Mouse (Mus musculus) urinary bladder, postnatal 36 days (tissue): Measurements from ENCODE around the gene Arhgef7.

Source experiments
- DNase-seq, 2 experiments: peaks; one replicate each; pipeline ENCODE4 v3.0.0; 2022; ENCODE audit warnings: low spot score in 2 of 2, mixed read lengths in 1 of 2

Gene Arhgef7

DNA sequence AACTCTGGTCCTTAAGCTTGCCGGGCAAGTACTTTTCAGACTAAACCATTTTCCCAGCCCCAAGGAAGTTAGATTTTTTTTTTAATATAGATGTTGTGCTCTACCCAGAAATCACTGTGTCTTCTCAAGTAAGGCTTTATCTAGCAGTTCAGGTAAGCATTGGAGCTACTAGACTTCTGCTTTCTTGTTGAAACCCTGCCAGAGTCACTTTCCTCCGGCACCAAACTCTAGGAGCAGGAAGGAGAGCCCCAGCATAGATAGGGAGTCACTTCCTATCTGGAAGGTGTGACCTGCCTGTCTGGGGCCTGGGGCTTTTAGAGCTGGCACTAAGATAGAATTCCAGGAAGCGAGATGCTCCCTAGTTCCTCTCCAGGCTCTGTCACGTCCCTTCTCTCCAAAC lies 10.3 kb upstream of the Arhgef7 start:
- no peak for DNase-seq

DNA sequence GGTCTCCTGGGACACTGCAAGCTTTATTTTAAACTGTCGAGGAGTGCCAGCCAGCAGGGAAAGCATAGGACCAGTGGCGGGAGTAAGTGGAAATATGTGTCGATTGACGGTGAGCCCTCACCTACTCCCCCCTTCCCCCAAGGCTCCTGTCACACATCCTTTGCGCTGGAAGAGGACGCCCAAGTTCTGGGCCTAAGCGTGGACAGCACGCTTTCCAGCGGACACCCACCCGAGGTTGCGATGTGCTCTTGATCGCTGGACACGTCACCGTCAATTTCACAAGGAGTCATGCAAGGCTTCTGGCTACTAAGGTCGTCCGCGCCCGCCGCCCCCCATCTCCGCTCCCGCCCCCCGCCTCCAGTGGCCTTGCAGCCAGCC lies 259 bp upstream of the Arhgef7 start:
- no peak for DNase-seq

DNA sequence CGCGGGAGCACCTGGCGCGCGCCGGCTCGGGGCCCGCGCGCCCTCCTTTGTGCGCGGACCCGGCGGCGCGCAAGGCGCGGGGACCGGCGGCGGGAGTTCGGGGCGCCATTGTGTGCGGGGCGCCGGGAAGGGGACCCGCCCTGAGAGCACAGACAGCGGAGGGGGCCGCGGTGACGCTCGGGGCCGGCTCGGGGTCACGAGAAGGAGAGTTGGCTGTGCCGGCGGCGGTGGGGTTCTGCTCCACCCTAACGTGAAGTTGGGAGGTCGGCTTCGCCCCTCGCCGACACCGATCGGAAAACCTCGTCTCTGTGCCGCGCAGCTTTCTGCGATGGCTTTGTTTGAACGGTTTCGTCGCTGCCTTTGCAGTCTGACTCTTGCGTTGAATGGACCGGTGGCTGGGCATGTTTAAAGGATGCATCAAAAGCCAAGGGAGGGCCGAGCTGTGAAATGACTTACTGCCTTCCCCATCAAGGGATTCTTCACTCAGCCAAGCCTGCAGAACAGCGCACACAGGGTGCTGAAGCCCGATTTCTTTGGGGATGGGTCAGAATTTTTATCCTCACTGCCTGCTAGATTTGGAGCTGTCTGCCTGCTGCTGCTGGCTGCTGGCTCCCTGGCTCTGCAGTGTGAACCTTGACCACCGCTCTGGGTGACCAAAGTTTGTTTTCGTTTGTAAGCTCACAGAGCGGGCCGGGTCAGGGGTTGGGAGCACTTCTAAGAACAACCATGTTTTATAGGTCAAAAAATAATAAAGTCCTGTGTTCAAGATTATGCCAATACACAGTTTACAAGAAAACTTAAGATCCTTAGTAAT lies 1.2 kb downstream of the Arhgef7 start:
- no peak for DNase-seq

DNA sequence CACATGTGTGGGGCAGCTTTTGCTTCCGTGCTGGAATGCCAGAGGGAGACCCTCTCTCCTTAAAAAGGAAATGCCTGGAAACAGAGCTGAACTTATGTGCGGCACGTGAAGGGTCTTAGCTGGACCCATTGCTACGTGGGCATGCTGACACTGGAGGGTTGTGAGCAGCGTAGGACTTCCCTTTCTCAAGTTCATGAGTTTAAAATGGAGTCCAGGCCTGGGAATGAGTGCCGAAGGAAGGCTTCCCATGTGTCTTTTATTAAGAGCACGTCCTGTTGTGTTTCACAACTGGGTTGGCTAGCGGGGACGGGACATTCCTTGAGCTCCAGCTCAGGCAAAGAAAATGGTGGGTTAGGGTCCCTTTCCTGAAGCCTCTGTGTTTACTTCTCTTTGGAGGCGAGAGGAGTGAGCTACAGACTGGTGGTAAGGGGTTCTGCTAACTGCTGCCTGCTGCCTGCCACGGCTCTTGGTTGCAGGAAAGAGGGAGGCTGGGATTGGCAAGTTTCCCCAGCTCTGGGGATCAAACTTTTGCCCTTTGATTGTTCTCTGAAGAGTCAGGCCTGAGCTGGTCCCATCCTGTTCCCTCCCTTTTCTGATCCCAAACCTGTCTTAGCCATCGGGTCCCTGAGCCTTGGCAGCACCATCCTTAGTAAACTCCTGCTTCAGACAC lies 2.9 kb downstream of the Arhgef7 start:
- DNase-seq, result no peak

DNA sequence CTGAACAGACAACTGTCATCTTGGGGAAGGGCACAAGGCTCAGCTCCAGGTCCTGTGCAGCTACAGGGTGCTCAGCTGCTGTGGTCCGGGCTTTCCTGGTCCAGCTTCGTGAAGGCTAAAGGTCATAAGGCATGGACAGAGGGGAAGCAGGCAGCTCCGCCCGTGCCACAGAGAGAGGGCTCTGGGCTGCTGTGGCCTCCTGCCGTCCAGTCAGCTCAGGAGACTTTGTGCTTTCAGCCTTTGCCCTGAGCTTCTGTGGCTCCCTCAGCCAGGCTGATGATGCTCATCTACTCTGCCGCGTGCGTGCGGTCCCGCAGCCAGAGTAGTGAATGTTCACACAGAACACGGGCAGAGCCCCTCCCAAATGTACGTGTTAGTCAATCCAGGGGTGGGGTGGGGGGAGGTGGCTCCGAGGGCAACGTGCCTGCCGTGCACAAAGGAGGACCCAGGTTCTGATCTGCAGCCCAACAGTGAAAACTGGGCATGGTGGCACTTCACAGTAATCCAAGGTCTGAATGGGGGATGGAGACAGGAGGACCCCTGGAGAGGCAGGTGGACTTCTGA lies 8.2 kb downstream of the Arhgef7 start:
- DNase-seq, result no peak

- no peak for DNase-seq
Measured at GRCm38 (mm10) chr8:11737096-11737495, 9.6 kb downstream of the Arhgef7 start.

- no peak for DNase-seq
Measured at GRCm38 (mm10) chr8:11739082-11739481, 11.6 kb downstream of the Arhgef7 start.

DNA sequence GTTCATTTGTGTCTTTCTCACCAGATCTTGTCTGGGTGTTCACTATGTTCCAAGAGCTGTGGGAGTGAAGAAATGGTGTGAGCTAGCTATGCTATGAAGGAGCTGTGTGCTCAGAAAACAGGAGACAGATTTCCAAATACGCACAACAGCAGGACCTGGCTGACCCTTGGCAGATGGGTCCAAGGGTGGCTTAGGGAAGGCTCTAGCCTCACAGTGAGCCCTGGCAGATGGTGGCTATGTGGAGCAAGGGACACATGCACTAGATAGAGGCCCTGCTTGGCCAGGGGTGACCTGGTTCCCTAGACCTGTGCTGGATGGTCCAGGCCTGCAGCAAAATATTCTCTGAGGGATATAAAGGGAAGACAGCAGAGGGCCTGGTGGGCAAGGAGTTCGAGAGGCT lies 13.3 kb downstream of the Arhgef7 start:
- DNase-seq, result no peak

GRCm38 (mm10) chr8:11743580-11743979 lies 16.1 kb downstream of the Arhgef7 start:
- DNase-seq, result no peak

DNA sequence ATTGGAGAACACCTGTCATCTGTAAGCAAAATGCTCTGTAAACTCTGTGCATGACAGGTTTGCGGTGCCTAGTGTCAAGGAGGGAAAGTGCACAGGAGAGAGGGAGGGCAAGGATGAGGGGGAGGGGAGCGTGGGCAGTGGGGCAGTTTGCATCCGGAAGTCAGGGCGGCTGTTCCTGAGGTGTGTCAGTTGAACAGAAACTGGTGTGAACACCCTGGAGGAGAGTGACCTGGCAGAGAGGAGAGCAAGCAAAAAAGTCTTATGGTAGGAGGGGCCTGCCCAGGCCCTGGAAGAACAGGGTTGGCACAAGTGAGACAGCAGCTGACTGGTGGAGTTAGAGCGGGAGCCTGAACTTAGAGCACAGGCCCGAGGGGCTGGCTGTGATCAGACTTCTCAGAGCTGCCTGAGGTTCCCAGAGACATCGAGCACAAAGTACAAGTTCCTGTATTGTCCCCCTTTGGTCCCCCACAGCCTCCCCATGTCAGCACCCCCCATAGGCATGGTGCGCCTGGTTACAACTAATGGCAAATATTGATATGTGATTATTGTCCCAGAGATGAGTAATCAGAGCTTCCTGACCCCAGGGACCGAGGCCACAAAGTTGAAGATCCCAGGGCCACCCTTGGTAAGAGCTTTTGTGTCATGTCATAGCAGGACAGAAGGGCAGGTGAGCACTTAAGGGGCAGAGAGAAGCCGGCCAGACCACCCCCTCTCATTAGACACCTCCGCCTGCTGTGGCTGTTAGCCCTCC lies 19.5 kb downstream of the Arhgef7 start:
- no peak for DNase-seq

GRCm38 (mm10) chr8:11749472-11749871 lies 22.0 kb downstream of the Arhgef7 start:
- no peak for DNase-seq

DNA sequence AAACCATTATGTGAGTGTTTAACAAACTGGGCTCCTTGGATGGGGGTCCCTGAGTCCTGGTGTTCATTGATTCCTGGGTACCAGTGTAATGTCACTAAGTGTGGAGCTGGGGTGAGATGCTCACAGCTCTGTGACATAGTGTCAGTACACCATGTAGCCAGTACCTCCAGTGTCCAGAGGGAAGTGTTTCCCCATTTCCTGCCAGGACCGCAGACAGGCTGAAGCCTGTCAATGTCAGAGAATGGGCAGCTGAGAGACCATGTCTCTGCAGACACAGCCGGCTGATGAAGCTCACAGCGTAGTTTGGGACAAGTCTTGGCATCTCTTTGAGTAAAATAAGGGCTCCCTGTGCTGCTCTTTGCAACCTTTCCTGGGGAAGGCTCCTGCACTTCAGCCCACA lies 24.8 kb downstream of the Arhgef7 start:
- no peak for DNase-seq

GRCm38 (mm10) chr8:11753155-11753941 lies 25.8 kb downstream of the Arhgef7 start:
- DNase-seq, result no peak

- no peak for DNase-seq
Measured at GRCm38 (mm10) chr8:11754723-11755122, 27.2 kb downstream of the Arhgef7 start.

DNA sequence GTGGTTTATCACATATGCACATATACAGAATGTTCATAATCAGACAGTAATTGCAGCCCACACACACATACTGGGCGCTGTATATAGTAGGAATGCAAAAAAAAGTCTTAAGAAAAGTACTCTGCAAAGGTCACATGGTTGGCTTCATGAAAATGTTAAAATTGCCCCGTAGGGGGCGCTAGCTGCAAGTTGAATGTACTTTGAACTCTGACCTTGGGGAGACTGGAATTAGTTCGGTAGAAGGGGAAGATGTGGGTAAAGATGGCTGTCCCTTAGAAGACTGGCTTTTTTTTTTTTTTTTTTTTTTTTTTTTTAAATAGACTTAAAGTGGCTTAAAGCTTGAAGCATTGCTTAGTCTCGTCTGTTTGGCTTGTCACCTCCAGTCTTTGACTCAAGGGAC lies 28.4 kb downstream of the Arhgef7 start:
- DNase-seq, result peak; percentile 49 to 71

- DNase-seq, result peak; percentile 90 to 91
Measured at GRCm38 (mm10) chr8:11757568-11758481, 30.3 kb downstream of the Arhgef7 start.

DNA sequence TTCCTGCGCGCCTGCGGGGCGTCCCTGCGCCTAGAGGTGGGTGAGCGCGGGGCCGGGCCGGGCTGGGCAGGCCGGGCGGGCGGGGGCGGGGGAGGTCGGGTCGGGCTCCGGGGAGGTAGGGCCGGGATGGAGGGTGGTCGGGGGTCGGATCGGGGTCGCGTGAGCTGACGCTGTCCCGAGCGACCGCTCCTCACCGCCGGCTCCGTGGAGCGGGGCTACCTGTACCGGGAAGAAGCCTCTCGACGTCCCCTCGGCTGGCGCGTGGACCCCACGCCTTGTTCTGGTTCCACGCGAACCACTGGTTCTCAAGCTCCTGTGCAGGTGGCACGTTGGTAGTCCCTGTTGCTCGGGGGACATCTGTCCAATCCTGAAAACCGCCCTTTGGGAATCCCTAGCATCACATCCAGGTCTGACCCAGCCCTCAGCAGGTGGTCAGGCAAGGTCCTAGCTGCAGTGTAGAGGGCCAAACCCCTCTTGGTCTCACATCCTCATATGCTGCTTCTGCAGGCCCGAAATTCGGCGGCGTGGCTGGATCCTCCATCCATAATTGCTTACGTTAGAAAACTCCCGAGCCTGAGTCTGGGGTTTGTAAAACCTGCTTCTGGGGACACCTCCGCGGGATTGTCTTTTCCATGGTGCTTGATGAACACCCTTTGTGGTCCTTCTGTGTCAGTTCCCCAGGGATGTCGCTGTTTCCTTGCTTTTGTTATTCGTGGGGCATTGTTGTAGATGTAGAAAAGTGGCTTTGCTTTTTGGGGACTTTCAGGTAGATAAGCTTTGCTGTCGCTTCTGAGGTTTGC lies 31.2 kb downstream of the Arhgef7 start:
- DNase-seq, result no peak

- no peak for DNase-seq
Measured at GRCm38 (mm10) chr8:11761551-11761950, 34.0 kb downstream of the Arhgef7 start.

DNA sequence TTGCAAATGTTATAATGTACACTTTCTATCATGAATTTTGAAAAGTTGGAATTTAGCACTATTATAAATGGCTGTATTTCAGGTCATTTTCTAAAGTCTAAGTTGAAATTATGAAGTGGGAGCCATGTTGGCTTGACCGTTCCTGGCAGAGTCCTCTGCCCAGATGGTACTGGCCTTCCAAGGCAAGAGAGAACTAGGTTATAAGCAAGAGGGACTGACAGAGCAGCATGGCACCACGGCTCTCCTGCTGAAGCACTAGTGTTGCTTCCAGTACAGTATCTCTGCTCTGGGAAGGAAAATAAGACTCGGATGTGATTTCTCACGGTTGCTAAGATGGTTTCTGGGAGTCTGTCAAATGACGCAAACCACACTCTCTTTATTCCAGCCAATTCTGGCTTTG lies 34.5 kb downstream of the Arhgef7 start:
- DNase-seq, result no peak

DNA sequence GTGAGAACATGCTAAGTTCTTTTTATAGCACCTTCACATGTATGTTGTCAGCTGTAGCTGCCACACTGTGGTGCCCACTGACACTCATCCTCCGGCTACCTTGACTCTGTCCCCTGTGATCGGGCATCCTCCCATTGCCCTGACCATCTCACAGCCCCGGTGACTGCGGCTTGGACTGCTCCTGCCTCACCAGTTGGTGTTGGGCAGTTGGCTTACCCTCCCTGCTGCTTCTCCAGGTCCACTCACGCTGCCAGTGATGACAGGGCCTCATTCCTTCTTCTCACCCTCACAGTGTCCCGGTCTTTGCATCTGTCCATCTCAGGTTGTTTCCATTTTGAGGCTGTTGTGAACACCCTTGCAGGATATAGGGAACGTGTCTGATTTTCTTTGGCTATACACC lies 35.3 kb downstream of the Arhgef7 start:
- no peak for DNase-seq
